Mouse (Mus musculus) embryonic fibroblast, embryonic 13.5 days (primary cell): ENCODE data around the gene Sik3. TPM values are rescaled to one million over a fixed set of nuclear protein-coding genes. Genes with fewer than 3 reads are reported as not detected.

Experiments used
- H3K27ac ChIP-seq: 2 replicates; pipeline ENCODE4 v1.5.1; 2012; ENCODE audit warnings: low read length, control low read depth, inconsistent platforms; ENCODE audit not compliant: insufficient read depth
- H3K4me1 ChIP-seq: 2 replicates; pipeline ENCODE4 v1.6.1; 2011; ENCODE audit warnings: low read length; ENCODE audit not compliant: control insufficient read depth, insufficient read depth
- H3K4me3 ChIP-seq: 2 replicates; pipeline ENCODE4 v1.5.1; 2011; ENCODE audit warnings: mild to moderate bottlenecking, control low read depth, low read length; ENCODE audit not compliant: insufficient read depth
- CTCF ChIP-seq: IDR thresholded peaks from 2 replicates; pipeline ENCODE4 v1.5.1; 2011; ENCODE audit warnings: mild to moderate bottlenecking, control low read depth, low read length, moderate library complexity, borderline replicate concordance; ENCODE audit not compliant: insufficient read depth
- POLR2A ChIP-seq: IDR thresholded peaks from 2 replicates; pipeline ENCODE4 v1.6.1; 2011; ENCODE audit warnings: low read depth, mild to moderate bottlenecking, control low read depth, low read length, moderate library complexity
- polyA plus RNA-seq: library from polyadenylated mRNA; stranded (reverse); fragments of >200 nt; gene quantifications from 2 replicates; pipeline ENCODE4 v1.2.4, GENCODE M21; 2011; ENCODE audit warnings: low read depth; ENCODE audit not compliant: missing spikeins, insufficient read length

The Sik3 gene
- polyA plus RNA-seq, 1 experiment = 37.7 TPM

- Histone ChIP-seq H3K4me3 (no peak within 1 kb of the TSS), H3K4me1 (no peaks in the 10 kb centered on the region)
- TF ChIP-seq CTCF = no peak
- no peak for TF ChIP-seq POLR2A
Observed at GRCm38 (mm10) chr9:46268343-46268873, 255.8 kb downstream of the Sik3 start, which contains the start of gene Apoa5. Apoa5 (plus strand) TSS chr9:46268633.

GRCm38 (mm10) chr9:46269125-46269524, 256.5 kb downstream of the Sik3 start:
- Histone ChIP-seq H3K27ac (no peak overlapping the region), H3K4me1 (no peaks in the 10 kb centered on the region), H3K4me3 (no peak overlapping the region)
- TF ChIP-seq CTCF = no peak
- no peak for TF ChIP-seq POLR2A

More at GRCm38 (mm10) chr9:46268343-46268873, 255.8 kb downstream of the Sik3 start, which contains the start of gene Apoa5:
- H3K27ac ChIP-seq = no peak within 1 kb of the TSS

- Histone ChIP-seq H3K4me3 (no peak overlapping the region), H3K27ac (no peak overlapping the region), H3K4me1 (no peaks in the 10 kb centered on the region)
- TF ChIP-seq POLR2A (no peak), CTCF (no peak)
Observed at GRCm38 (mm10) chr9:46270782-46271181, 258.2 kb downstream of the Sik3 start.

GRCm38 (mm10) chr9:46272070-46272469, 259.4 kb downstream of the Sik3 start:
- H3K4me3 ChIP-seq = no peak overlapping the region
- H3K27ac ChIP-seq = no peak overlapping the region
- TF ChIP-seq POLR2A (no peak), CTCF (no peak)
- H3K4me1 ChIP-seq = no peaks in the 10 kb centered on the region

GRCm38 (mm10) chr9:46272677-46273454, 260.2 kb downstream of the Sik3 start, which contains the start of gene Zpr1:
Zpr1 (plus strand) TSS chr9:46273064.
- TF ChIP-seq CTCF (no peak), POLR2A (peak; percentile 54)
- Histone ChIP-seq H3K4me1 (no peaks in the 10 kb centered on the region), H3K27ac (no peak within 1 kb of the TSS), H3K4me3 (peak within 1 kb of the TSS; percentile 98)

Other genes with a start within 250 kb of the Sik3 start
- gene Cep164, start 184.1 kb upstream of the Sik3 start, polyA plus RNA-seq = 23.2 and 29.1 TPM in 2 replicates
- 59.9 and 60.0 TPM in 2 replicates for gene Bace1, start 174.2 kb upstream of the Sik3 start, polyA plus RNA-seq
- 19.6 and 24.0 TPM in 2 replicates for gene Pcsk7, start 106.3 kb upstream of the Sik3 start, polyA plus RNA-seq
- gene Rnf214, start 105.9 kb upstream of the Sik3 start, polyA plus RNA-seq = 39.7 and 43.6 TPM in 2 replicates
- gene Tagln, start 76.8 kb upstream of the Sik3 start, polyA plus RNA-seq = 1,824 and 2,709 TPM in 2 replicates
- gene Sidt2, start 57.6 kb upstream of the Sik3 start, polyA plus RNA-seq = 153 and 185 TPM in 2 replicates
- 179 and 182 TPM in 2 replicates for gene Pafah1b2, start 130 bp upstream of the Sik3 start, polyA plus RNA-seq
- not detected in 2 replicates for gene Apoa1, start 215.8 kb downstream of the Sik3 start, polyA plus RNA-seq
- not detected in 2 replicates for gene Apoc3, start 222.8 kb downstream of the Sik3 start, polyA plus RNA-seq
- gene Apoa4, start 227.9 kb downstream of the Sik3 start, polyA plus RNA-seq = not detected in 2 replicates